Mouse (Mus musculus) cerebellum, postnatal 25 days (tissue): ENCODE data around the gene Lbx1.

Experiments
- DNase-seq, 2 experiments: peaks; one replicate each; pipeline ENCODE4 v3.0.0; 2021; ENCODE audit warnings: mixed read lengths in 2 of 2

The Lbx1 gene

GRCm38 (mm10) chr19:45209776-45210422, 25.7 kb downstream of the Lbx1 start:
- DNase-seq, result no peak

GRCm38 (mm10) chr19:45209191-45209590, 26.4 kb downstream of the Lbx1 start:
- DNase-seq, result no peak

- DNase-seq, result no peak
Observed at GRCm38 (mm10) chr19:45208438-45209060, 27.1 kb downstream of the Lbx1 start.

- no peak for DNase-seq
Observed at GRCm38 (mm10) chr19:45207662-45208437, 27.8 kb downstream of the Lbx1 start.

- DNase-seq, result no peak
Observed at GRCm38 (mm10) chr19:45207153-45207552, 28.5 kb downstream of the Lbx1 start.

GRCm38 (mm10) chr19:45205311-45206105, 30.1 kb downstream of the Lbx1 start:
- DNase-seq, result no peak

GRCm38 (mm10) chr19:45196967-45197366, 38.6 kb downstream of the Lbx1 start:
- no peak for DNase-seq

GRCm38 (mm10) chr19:45194651-45195050, 41.0 kb downstream of the Lbx1 start:
- DNase-seq, result no peak
